Comparison of ENCODE assay signal across 25 mouse cellular contexts in genomic region chr19:56054186-56054585, GRCm38 (mm10).
A peak's percentile ranks its signal among the peaks of the same experiment; 100 is the strongest.
DNase-seq lines count a peak whose midpoint lies in the region; ATAC-seq lines count a peak whose summit lies in the region.
"Had no signal": no experiment of that assay in that cellular context is flagged by ENCODE, and none has a peak within 500 bp of the region (broad histone marks: within the 10 kb centered on the region; RNA-seq: fewer than 3 reads in every experiment).

No protein-coding gene starts in this region.

- peaks cover 11% of the 10 kb centered on the region; the same call in 1 of the 2 replicates for H3K4me1 ChIP-seq in limb, embryonic 10.5 days
- H3K4me1 ChIP-seq in liver, embryonic 11.5 days (replicated peaks; ENCODE audit: control insufficient read depth, insufficient read depth, low read length), result no peaks in the 10 kb centered on the region
- H3K4me1 ChIP-seq: embryonic facial prominence, embryonic 15.5 days; forebrain, embryonic 13.5 days; heart, embryonic 10.5 days; heart, embryonic 13.5 days; hindbrain, embryonic 12.5 days; hindbrain, embryonic 15.5 days had no signal

- H3K9me3 ChIP-seq in limb, embryonic 10.5 days (replicated peaks), result no peaks in the 10 kb centered on the region
- H3K9me3 ChIP-seq in liver, embryonic 11.5 days (ENCODE audit: control insufficient read depth, low read length), result no peaks in the 10 kb centered on the region
- H3K9me3 ChIP-seq: embryonic facial prominence, embryonic 12.5 days; embryonic facial prominence, embryonic 15.5 days; forebrain, embryonic 13.5 days; heart, embryonic 10.5 days; heart, embryonic 13.5 days; hindbrain, embryonic 12.5 days; hindbrain, embryonic 15.5 days had no signal

- H3K4me3 ChIP-seq in limb, embryonic 10.5 days, result no peak overlapping the region
- H3K4me3 ChIP-seq in liver, embryonic 11.5 days (ENCODE audit: low read depth, low read length), result no peak overlapping the region
- H3K4me3 ChIP-seq: embryonic facial prominence, embryonic 12.5 days; embryonic facial prominence, embryonic 15.5 days; forebrain, embryonic 13.5 days; heart, adult 2 months; heart, embryonic 10.5 days; heart, embryonic 13.5 days; hindbrain, embryonic 12.5 days; hindbrain, embryonic 15.5 days had no signal

- WGBS in limb, embryonic 10.5 days, result 93% methylated on average over 8 of the region's 8 CpGs
- 73% methylated on average over 8 of the region's 8 CpGs for WGBS in liver, embryonic 11.5 days

- no peak overlapping the region for H3K9ac ChIP-seq in liver, embryonic 11.5 days (ENCODE audit: low read depth, low read length)
- H3K9ac ChIP-seq: embryonic facial prominence, embryonic 12.5 days; embryonic facial prominence, embryonic 15.5 days; forebrain, embryonic 13.5 days; heart, embryonic 13.5 days; hindbrain, embryonic 12.5 days; hindbrain, embryonic 15.5 days had no signal

- 0 out of 2 replicates have a peak overlapping the region, but pooled peaks have one; percentile 14 for H3K27ac ChIP-seq in limb, embryonic 10.5 days
- no peak overlapping the region for H3K27ac ChIP-seq in liver, embryonic 11.5 days (ENCODE audit: low read depth, low read length)
- H3K27ac ChIP-seq: embryonic facial prominence, embryonic 12.5 days; embryonic facial prominence, embryonic 15.5 days; forebrain, embryonic 13.5 days; heart, adult 2 months; heart, embryonic 10.5 days; heart, embryonic 13.5 days; hindbrain, embryonic 12.5 days; hindbrain, embryonic 15.5 days had no signal

- H3K27me3 ChIP-seq in limb, embryonic 10.5 days (ENCODE audit: low read depth, poor library complexity, severe bottlenecking), result 0 out of 2 replicates have a peak, but pooled peaks cover 9% of the 10 kb centered on the region
- no peaks in the 10 kb centered on the region; the same call in 1 of the 2 replicates for H3K27me3 ChIP-seq in liver, embryonic 11.5 days (replicated peaks; ENCODE audit: control insufficient read depth, insufficient read depth, low read length)
- H3K27me3 ChIP-seq: embryonic facial prominence, embryonic 12.5 days; embryonic facial prominence, embryonic 15.5 days; forebrain, embryonic 13.5 days; heart, embryonic 13.5 days; hindbrain, embryonic 15.5 days; Patski had no signal

- no peak overlapping the region for H3K4me2 ChIP-seq in liver, embryonic 11.5 days
- H3K4me2 ChIP-seq: embryonic facial prominence, embryonic 12.5 days; embryonic facial prominence, embryonic 15.5 days; forebrain, embryonic 13.5 days; heart, embryonic 13.5 days; hindbrain, embryonic 12.5 days; hindbrain, embryonic 15.5 days had no signal

- peak; percentile 81 for DNase-seq in heart, adult 11 months
- DNase-seq in heart, adult 18-20 months, result no peak
- DNase-seq in limb, embryonic 10.5 days (ENCODE audit: low spot score), result no peak
- DNase-seq in liver, embryonic 11.5 days (ENCODE audit: low spot score), result no peak
- DNase-seq in neural tube, embryonic 10.5 days (ENCODE audit: extremely low spot score, low spot score), result no peak
- DNase-seq: adrenal gland, postnatal 10 days; adrenal gland, postnatal 36 days; cerebellum, adult 18-20 months; cerebellum, adult 9-10 months; cerebellum, postnatal 14 days; gastrocnemius, postnatal 10 days; gastrocnemius, postnatal 36 days; heart, adult 2 months; heart, postnatal 14 days; heart, postnatal 4 days had no signal

- ATAC-seq in common myeloid progenitor, adult 5-6 weeks (replicated peaks; ENCODE audit: low read depth, poor library complexity, severe bottlenecking), result peak; percentile 52
- no peak for ATAC-seq in liver, embryonic 11.5 days (replicated peaks; ENCODE audit: low FRiP score)
- ATAC-seq: forebrain, embryonic 13.5 days; intestine, postnatal 0 days; Patski had no signal

- H3K36me3 ChIP-seq in limb, embryonic 10.5 days, result no peaks in the 10 kb centered on the region
- no peaks in the 10 kb centered on the region for H3K36me3 ChIP-seq in liver, embryonic 11.5 days (ENCODE audit: control insufficient read depth, insufficient read depth, low read length)
- H3K36me3 ChIP-seq: embryonic facial prominence, embryonic 12.5 days; embryonic facial prominence, embryonic 15.5 days; heart, embryonic 10.5 days; heart, embryonic 13.5 days; hindbrain, embryonic 12.5 days; hindbrain, embryonic 15.5 days had no signal
